15 mouse cellular contexts compared by ENCODE assay signal in genomic region chr13:97797462-97797861, GRCm38 (mm10). TPM values are rescaled to one million over a fixed set of nuclear protein-coding genes. Genes with fewer than 3 reads are reported as not detected.
DNase-seq lines count a peak whose midpoint lies in the region; ATAC-seq lines count a peak whose summit lies in the region.
"Had no signal": no experiment of that assay in that cellular context is flagged by ENCODE, and none has a peak within 500 bp of the region (broad histone marks: within the 10 kb centered on the region; RNA-seq: fewer than 3 reads in every experiment).

No protein-coding gene starts in this region.

- H3K27me3 ChIP-seq in hindbrain, embryonic 11.5 days (ENCODE audit: control insufficient read depth, insufficient read depth, low read length): no peaks in the 10 kb centered on the region
- no peaks in the 10 kb centered on the region for H3K27me3 ChIP-seq in hindbrain, embryonic 16.5 days (replicated peaks; ENCODE audit: control insufficient read depth, insufficient read depth, low read length)
- H3K27me3 ChIP-seq in forebrain, embryonic 13.5 days: no peaks in the 10 kb centered on the region
- no peaks in the 10 kb centered on the region for H3K27me3 ChIP-seq in midbrain, embryonic 12.5 days
- H3K27me3 ChIP-seq: neural tube, embryonic 13.5 days had no signal

- peak; percentile 49; the same call in 1 of the 2 replicates for ATAC-seq in hindbrain, embryonic 11.5 days (ENCODE audit: low FRiP score)
- no peak for ATAC-seq in hindbrain, embryonic 16.5 days
- peak; percentile 81 for ATAC-seq in forebrain, embryonic 13.5 days
- peak; percentile 79 for ATAC-seq in midbrain, embryonic 12.5 days (ENCODE audit: low FRiP score, low read depth)
- ATAC-seq: intestine, embryonic 16.5 days had no signal

- H3K4me1 ChIP-seq in hindbrain, embryonic 11.5 days (replicated peaks; ENCODE audit: control insufficient read depth, insufficient read depth, low read length): peaks cover 5% of the 10 kb centered on the region; the same call in 1 of the 2 replicates
- H3K4me1 ChIP-seq in hindbrain, embryonic 16.5 days (ENCODE audit: control insufficient read depth, insufficient read depth, low read depth, low read length): no peaks in the 10 kb centered on the region
- H3K4me1 ChIP-seq in forebrain, embryonic 13.5 days: peaks cover 46% of the 10 kb centered on the region
- H3K4me1 ChIP-seq in midbrain, embryonic 12.5 days: peaks cover 43% of the 10 kb centered on the region

- DNase-seq in hindbrain, embryonic 11.5 days (ENCODE audit: low spot score): peak; percentile 36
- DNase-seq in embryo, embryonic 10 days (ENCODE audit: low spot score): peak; percentile 72
- DNase-seq in natural killer cell, adult 2 months (ENCODE audit: low spot score in 2 of 2): no peak
- DNase-seq in adrenal gland, adult 2 months: no peak
- no peak for DNase-seq in lung, postnatal 10 days
- DNase-seq: adrenal gland, postnatal 25 days; gastrocnemius, postnatal 25 days; kidney, postnatal 25 days; thymus, postnatal 14 days had no signal

- H3K36me3 ChIP-seq in hindbrain, embryonic 11.5 days (ENCODE audit: control insufficient read depth, insufficient read depth, low read length): no peaks in the 10 kb centered on the region
- H3K36me3 ChIP-seq in hindbrain, embryonic 16.5 days (ENCODE audit: control insufficient read depth, insufficient read depth, low read length): no peaks in the 10 kb centered on the region
- H3K36me3 ChIP-seq in forebrain, embryonic 13.5 days (ENCODE audit: poor library complexity, severe bottlenecking): no peaks in the 10 kb centered on the region
- H3K36me3 ChIP-seq in midbrain, embryonic 12.5 days: no peaks in the 10 kb centered on the region
- H3K36me3 ChIP-seq: neural tube, embryonic 13.5 days had no signal

- H3K9ac ChIP-seq in hindbrain, embryonic 11.5 days (ENCODE audit: low read depth, low read length): no peak overlapping the region
- no peak overlapping the region for H3K9ac ChIP-seq in hindbrain, embryonic 16.5 days (ENCODE audit: low read depth, low read length)
- H3K9ac ChIP-seq in forebrain, embryonic 13.5 days: no peak overlapping the region
- no peak overlapping the region for H3K9ac ChIP-seq in midbrain, embryonic 12.5 days (replicated peaks)
- H3K9ac ChIP-seq: liver, embryonic 14.5 days; neural tube, embryonic 13.5 days had no signal

- H3K27ac ChIP-seq in hindbrain, embryonic 11.5 days (ENCODE audit: low read depth, low read length): peak overlapping the region; percentile 54
- no peak overlapping the region for H3K27ac ChIP-seq in hindbrain, embryonic 16.5 days (ENCODE audit: low read depth, low read length)
- H3K27ac ChIP-seq in forebrain, embryonic 13.5 days: 0 out of 2 replicates have a peak overlapping the region, but pooled peaks have one; percentile 27
- H3K27ac ChIP-seq in midbrain, embryonic 12.5 days (replicated peaks): peak overlapping the region; percentile 72
- H3K27ac ChIP-seq: liver, embryonic 14.5 days had no signal

- H3K4me2 ChIP-seq in hindbrain, embryonic 11.5 days (replicated peaks; ENCODE audit: low read depth, low read length): no peak overlapping the region
- H3K4me2 ChIP-seq in hindbrain, embryonic 16.5 days (ENCODE audit: low read length): no peak overlapping the region
- H3K4me2 ChIP-seq in forebrain, embryonic 13.5 days: 0 out of 2 replicates have a peak overlapping the region, but pooled peaks have one; percentile 22
- H3K4me2 ChIP-seq in midbrain, embryonic 12.5 days (replicated peaks): no peak overlapping the region
- H3K4me2 ChIP-seq: neural tube, embryonic 13.5 days had no signal

- H3K4me3 ChIP-seq in hindbrain, embryonic 11.5 days (ENCODE audit: low read depth, low read length): no peak overlapping the region
- no peak overlapping the region for H3K4me3 ChIP-seq in hindbrain, embryonic 16.5 days (ENCODE audit: low read length)
- H3K4me3 ChIP-seq in forebrain, embryonic 13.5 days: no peak overlapping the region
- H3K4me3 ChIP-seq in midbrain, embryonic 12.5 days: no peak overlapping the region
- H3K4me3 ChIP-seq: neural tube, embryonic 13.5 days had no signal

- 10% methylated on average over 5 of the region's 5 CpGs for WGBS in hindbrain, embryonic 11.5 days
- 16% methylated on average over 5 of the region's 5 CpGs for WGBS in hindbrain, embryonic 16.5 days
- WGBS in forebrain, embryonic 13.5 days: 6% methylated on average over 5 of the region's 5 CpGs
- WGBS in midbrain, embryonic 12.5 days: 2% methylated on average over 5 of the region's 5 CpGs

- no peaks in the 10 kb centered on the region for H3K9me3 ChIP-seq in hindbrain, embryonic 11.5 days (ENCODE audit: control insufficient read depth, low read length)
- no peaks in the 10 kb centered on the region for H3K9me3 ChIP-seq in hindbrain, embryonic 16.5 days (ENCODE audit: control insufficient read depth, low read length)
- H3K9me3 ChIP-seq in forebrain, embryonic 13.5 days (replicated peaks): no peaks in the 10 kb centered on the region
- H3K9me3 ChIP-seq in midbrain, embryonic 12.5 days: no peaks in the 10 kb centered on the region
- H3K9me3 ChIP-seq: neural tube, embryonic 13.5 days had no signal

RNA-seq across cellular contexts. Expression of gene Gm10260, which starts 37.0 kb away (rescaled TPM):
- 3.2 and 3.4 TPM in 2 replicates for polyA plus RNA-seq in hindbrain, embryonic 11.5 days (2014; fragmentation: Nextera tagmentation; extraction: Ambion mirVana)
- 2.5 and 6.8 TPM in 2 replicates for polyA plus RNA-seq in hindbrain, embryonic 16.5 days (2015; fragmentation: Nextera tagmentation; extraction: Ambion mirVana)
- 2.2 and 3.4 TPM in 2 replicates for polyA plus RNA-seq in forebrain, embryonic 13.5 days (2015; fragmentation: Nextera tagmentation; extraction: Ambion mirVana)
- 2.1 and 2.6 TPM in 2 replicates for polyA plus RNA-seq in midbrain, embryonic 12.5 days (2016; fragmentation: Nextera tagmentation; extraction: Ambion mirVana)
- 100 to 1,000 TPM; 214 to 241 TPM for total RNA-seq in adrenal gland, adult 2 months (2021)
- polyA plus RNA-seq in adrenal gland, adult 2 months (2012; rRNA removed): 2.4 and 5.4 TPM in 2 replicates

Comparison
In these comparisons a context has a peak if more than half of its experiments do, and no peak if none do; other contexts are left out.
1. DNase-seq: peak in hindbrain, embryonic 11.5 days (single experiment) and embryo, embryonic 10 days (single experiment); none in natural killer cell, adult 2 months (0 of 2), adrenal gland, adult 2 months (single experiment) and lung, postnatal 10 days (single experiment).